Mouse (Mus musculus) C2C12 (cell line): ENCODE data around the gene Tex50. TPM values are rescaled to one million over a fixed set of nuclear protein-coding genes. Genes with fewer than 3 reads are reported as not detected.

Experiments used
- H3K27me3 ChIP-seq: one replicate; pipeline ENCODE4 v1.6.1; 2011; ENCODE audit not compliant: control insufficient read depth, insufficient read depth, insufficient read length
- H3K36me3 ChIP-seq: one replicate; pipeline ENCODE4 v1.6.1; 2011; ENCODE audit not compliant: control insufficient read depth, insufficient read depth
- H3K4me3 ChIP-seq: one replicate; pipeline ENCODE4 v1.5.1; 2011; ENCODE audit warnings: mild to moderate bottlenecking, control low read depth; ENCODE audit not compliant: poor library complexity, insufficient read depth, severe bottlenecking
- H3K79me2 ChIP-seq: one replicate; pipeline ENCODE4 v1.6.1; 2011; ENCODE audit not compliant: control insufficient read depth, insufficient read depth
- H3K79me3 ChIP-seq: one replicate; pipeline ENCODE4 v1.6.1; 2011; ENCODE audit warnings: low read depth, control low read depth
- H3ac ChIP-seq: one replicate; pipeline ENCODE3; 2011; ENCODE audit warnings: low read depth; ENCODE audit not compliant: control insufficient read depth, insufficient read length
- CEBPB ChIP-seq: IDR thresholded peaks from one replicate; pipeline ENCODE4 v1.6.1; 2011; ENCODE audit warnings: low read depth, mild to moderate bottlenecking, control low read depth, moderate library complexity
- CTCF ChIP-seq: IDR thresholded peaks from one replicate; pipeline ENCODE4 v1.5.1; 2011; ENCODE audit not compliant: control insufficient read depth, insufficient read depth, insufficient read length
- FOSL1 ChIP-seq: IDR thresholded peaks from one replicate; pipeline ENCODE4 v1.8.0; 2011; ENCODE audit warnings: mild to moderate bottlenecking, low read length; ENCODE audit not compliant: poor library complexity, insufficient read depth, severe bottlenecking
- MAX ChIP-seq: IDR thresholded peaks from one replicate; pipeline ENCODE4 v1.6.1; 2011; ENCODE audit warnings: mild to moderate bottlenecking, control low read depth
- MYOD1 ChIP-seq: IDR thresholded peaks from one replicate; pipeline ENCODE4 v1.6.1; 2011; ENCODE audit warnings: low read depth; ENCODE audit not compliant: control insufficient read depth, insufficient read length
- MYOG ChIP-seq: IDR thresholded peaks from one replicate; pipeline ENCODE4 v1.6.1; 2011; ENCODE audit not compliant: control insufficient read depth, insufficient read length; ENCODE audit errors: extremely low read depth
- USF1 ChIP-seq: IDR thresholded peaks from one replicate; pipeline ENCODE4 v1.6.1; 2011; ENCODE audit warnings: low read depth, mild to moderate bottlenecking, control low read depth, moderate library complexity
- polyA plus RNA-seq: library from polyadenylated mRNA; unstranded; fragments of >200 nt; fragmentation: generic; extraction: Trizol; gene quantifications from one replicate; pipeline ENCODE4 v1.2.1, GENCODE M21; 2012; ENCODE audit warnings: missing spikeins

Gene Tex50
- polyA plus RNA-seq, 1 experiment = not detected

DNA sequence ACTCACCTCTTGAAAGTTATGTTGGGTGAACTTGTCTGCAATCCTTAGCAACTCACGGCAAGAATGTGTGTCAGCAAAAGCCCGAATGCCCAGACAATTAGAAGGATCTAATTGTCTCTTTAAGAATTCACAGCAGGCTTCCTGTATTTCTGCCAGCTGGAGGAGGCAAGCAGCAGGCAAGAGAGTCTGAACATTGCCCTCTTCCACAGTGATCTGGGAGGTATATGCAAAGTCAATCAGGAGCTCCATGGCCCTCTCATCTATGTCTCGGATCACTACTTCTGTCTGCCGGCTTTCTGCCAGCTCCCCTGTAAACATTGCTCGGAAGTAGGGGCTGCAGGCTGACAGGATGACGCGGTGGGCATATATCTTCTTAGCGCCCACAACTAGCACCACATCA is 49.9 kb downstream of the Tex50 start:
- no peaks in the 10 kb centered on the region for H3K79me2 ChIP-seq
- no peaks in the 10 kb centered on the region for H3K27me3 ChIP-seq
- H3K79me3 ChIP-seq = no peaks in the 10 kb centered on the region
- H3K4me3 ChIP-seq = no peak overlapping the region
- peaks cover 19% of the 10 kb centered on the region for H3K36me3 ChIP-seq
- H3ac ChIP-seq = no peak overlapping the region
- TF ChIP-seq MYOG (no peak), CTCF (no peak), MAX (no peak), MYOD1 (no peak), FOSL1 (no peak), CEBPB (no peak), USF1 (no peak)

Other genes with a start within 250 kb of the Tex50 start
- gene Serpinc1, start 180.7 kb downstream of the Tex50 start, polyA plus RNA-seq = 0.21 TPM
- gene Zbtb37, start 124.5 kb downstream of the Tex50 start, polyA plus RNA-seq = 0.75 TPM
- 16.8 TPM for gene Dars2, start 88.7 kb downstream of the Tex50 start, polyA plus RNA-seq
- gene Cenpl, start 88.6 kb downstream of the Tex50 start, polyA plus RNA-seq = 7.9 TPM
- 7.5 TPM for gene Klhl20, start 27.8 kb downstream of the Tex50 start, polyA plus RNA-seq
- gene Ankrd45, start 16.6 kb downstream of the Tex50 start, polyA plus RNA-seq = 0.05 TPM
- gene Prdx6, start 91.9 kb upstream of the Tex50 start, polyA plus RNA-seq = 300 TPM
- not detected for gene Tnfsf4, start 236.1 kb upstream of the Tex50 start, polyA plus RNA-seq